Mouse (Mus musculus): ENCODE results near the gene Snx13.

Snx13 gene

GRCm38 (mm10) chr12:35191698-35192425 lies 144.9 kb downstream of the Snx13 start:
- peak; percentile 82 to 90 for DNase-seq (ENCODE audit: low spot score in 2 of 2)

GRCm38 (mm10) chr12:35192426-35192769 lies 145.4 kb downstream of the Snx13 start:
- DNase-seq (ENCODE audit: low spot score in 2 of 2) = no peak
